Mouse (Mus musculus) heart, adult 2 months (tissue): Measurements from ENCODE around the gene Gpsm1.

Experiments used
- CTCF ChIP-seq: fragments of 200-600 bp; IDR thresholded peaks from 2 replicates; pipeline ENCODE4 v1.8.1; 2022; ENCODE audit warnings: antibody characterized with exemption, mild to moderate bottlenecking, moderate library complexity
- POLR2A ChIP-seq: fragments of 200-500 bp; IDR thresholded peaks from 2 replicates; pipeline ENCODE4 v1.6.1; 2011; ENCODE audit warnings: mild to moderate bottlenecking, low read depth, low read length, control low read depth; ENCODE audit not compliant: insufficient read depth

DNA sequence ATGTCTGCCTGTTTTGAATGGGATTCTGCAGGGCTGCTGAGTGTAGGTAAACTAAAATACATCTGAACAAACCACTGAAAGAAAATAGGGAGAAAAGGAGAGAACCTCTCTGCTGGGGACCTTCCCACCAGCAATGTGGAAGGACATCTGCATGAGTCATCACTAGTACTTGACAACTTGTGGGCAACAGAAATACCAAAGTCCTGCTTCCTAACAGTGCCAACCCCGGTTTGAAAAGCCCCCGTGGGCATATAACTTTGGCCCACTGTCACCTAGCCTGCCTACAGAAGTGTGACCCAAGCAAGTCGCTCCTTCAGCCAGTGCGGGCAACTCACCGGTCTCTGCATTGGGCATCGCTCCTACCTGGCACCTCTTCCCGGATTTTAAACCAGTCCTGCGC lies 57.1 kb downstream of the Gpsm1 start:
- TF ChIP-seq POLR2A (no peak), CTCF (no peak)
